Mouse (Mus musculus) stomach, embryonic 16.5 days (tissue): ENCODE results near the gene Ptpru. TPM values are rescaled to one million over a fixed set of nuclear protein-coding genes. Genes with fewer than 3 reads are reported as not detected.

Experiments used
- ATAC-seq: fragments of 200-750 bp; cut with Nextera tagmentation; 2 replicates; pipeline ENCODE4 v1.8.0; 2017; ENCODE audit warnings: moderate number of reproducible peaks, moderate TSS enrichment; ENCODE audit not compliant: insufficient read depth, low FRiP score
- H3K27ac ChIP-seq: fragments of 300-500 bp; sonication (generic); 2 replicates; pipeline ENCODE4 v1.5.1; 2014; ENCODE audit warnings: low read length
- H3K27me3 ChIP-seq: fragments of 300-500 bp; sonication (generic); 2 replicates; pipeline ENCODE4 v1.6.1; 2014; ENCODE audit warnings: low read length, control low read depth, mixed read lengths; ENCODE audit not compliant: control insufficient read depth, insufficient read depth
- H3K36me3 ChIP-seq: fragments of 300-500 bp; sonication (generic); 2 replicates; pipeline ENCODE4 v1.6.1; 2014; ENCODE audit warnings: low read length; ENCODE audit not compliant: control insufficient read depth, insufficient read depth
- H3K4me1 ChIP-seq: fragments of 300-500 bp; sonication (generic); 2 replicates; pipeline ENCODE4 v1.6.1; 2014; ENCODE audit warnings: low read length, control low read depth, mixed read lengths; ENCODE audit not compliant: control insufficient read depth, insufficient read depth
- H3K4me2 ChIP-seq: fragments of 300-500 bp; sonication (generic); 2 replicates; pipeline ENCODE4 v1.6.1; 2014; ENCODE audit warnings: low read depth, low read length, mixed read lengths
- H3K4me3 ChIP-seq: fragments of 300-500 bp; sonication (generic); replicated peaks from 2 replicates; pipeline ENCODE4 v1.5.1; 2014; ENCODE audit warnings: mild to moderate bottlenecking, low read length
- H3K9ac ChIP-seq: fragments of 300-500 bp; sonication (generic); 2 replicates; pipeline ENCODE4 v1.6.1; 2014; ENCODE audit warnings: low read length
- H3K9me3 ChIP-seq: fragments of 300-500 bp; sonication (generic); replicated peaks from 2 replicates; pipeline ENCODE4 v1.6.1; 2016; ENCODE audit warnings: low read length, control low read depth; ENCODE audit not compliant: control insufficient read depth
- WGBS: fragments of 180-500 bp; shearing (Covaris S2); extraction: QIAGEN DNeasy Blood & Tissue Kit; methylation state at CpG from one replicate; pipeline ENCODE4 v1.1.7; 2014; 5-methylcytosine and 5-hydroxymethylcytosine counted together
- polyA plus RNA-seq: library from polyadenylated mRNA; unstranded; fragments of >200 nt; fragmentation: Nextera tagmentation; extraction: Ambion mirVana; gene quantifications from 2 replicates; pipeline ENCODE4 v1.2.1, GENCODE M21; 2015

Gene Ptpru
- polyA plus RNA-seq, 1 experiment from 2014 or later = 13.8 TPM

DNA sequence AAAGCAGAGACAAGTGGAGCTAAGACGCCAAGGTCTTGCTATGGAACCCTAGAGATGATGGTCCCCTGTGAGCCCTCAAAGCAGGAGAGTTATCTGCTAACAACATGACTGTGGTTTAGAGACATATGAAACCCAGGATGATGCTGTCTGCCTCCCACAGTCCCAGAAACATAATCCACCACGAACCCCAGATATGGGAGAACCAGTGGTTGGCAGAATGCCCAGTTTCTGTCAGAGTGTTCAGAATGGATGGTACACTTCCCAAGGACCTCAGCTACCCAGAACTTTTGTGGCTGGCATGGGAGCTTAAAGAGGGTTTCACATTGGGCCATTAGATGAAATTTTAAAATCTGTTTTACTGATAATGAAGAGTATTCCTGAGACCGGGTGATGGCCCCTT is 57.1 kb downstream of the Ptpru start:
- Histone ChIP-seq H3K9me3 (no peaks in the 10 kb centered on the region), H3K27ac (no peak overlapping the region), H3K4me3 (no peak overlapping the region), H3K36me3 (no peaks in the 10 kb centered on the region), H3K4me1 (peaks cover 6% of the 10 kb centered on the region; the same call in 1 of the 2 replicates), H3K27me3 (no peaks in the 10 kb centered on the region), H3K9ac (no peak overlapping the region), H3K4me2 (no peak overlapping the region)
- no peak for ATAC-seq
- 31% methylated on average over 3 of the region's 3 CpGs for WGBS

GRCm38 (mm10) chr4:131778616-131779275 is 59.3 kb downstream of the Ptpru start:
- no peak overlapping the region for H3K4me2 ChIP-seq
- no peaks in the 10 kb centered on the region for H3K9me3 ChIP-seq
- H3K9ac ChIP-seq = no peak overlapping the region
- no peak for ATAC-seq
- WGBS = 83% methylated on average over 14 of the region's 14 CpGs
- H3K4me1 ChIP-seq = peaks cover 6% of the 10 kb centered on the region; the same call in 1 of the 2 replicates
- H3K27ac ChIP-seq = no peak overlapping the region
- H3K27me3 ChIP-seq = no peaks in the 10 kb centered on the region
- H3K4me3 ChIP-seq = no peak overlapping the region
- H3K36me3 ChIP-seq = no peaks in the 10 kb centered on the region

DNA sequence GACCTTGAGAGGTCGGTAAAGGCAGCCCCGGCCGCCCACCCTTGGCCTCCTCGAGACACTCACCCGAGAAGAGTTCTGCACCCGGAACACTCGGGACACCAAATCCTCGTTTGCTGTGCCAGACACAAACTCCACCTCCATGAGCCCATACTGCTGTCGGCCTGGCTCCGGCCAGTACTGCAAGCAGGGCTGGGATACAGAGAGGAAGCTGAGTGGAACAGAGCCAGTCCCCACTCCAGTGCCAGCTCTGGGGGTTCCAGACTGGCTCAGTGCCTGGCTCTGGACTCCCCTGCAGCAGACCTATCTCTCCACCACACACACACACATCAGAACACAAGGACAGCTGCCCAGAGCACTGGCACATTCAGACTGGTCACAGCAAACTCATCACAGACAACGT is 66.7 kb downstream of the Ptpru start:
- no peak for ATAC-seq
- Histone ChIP-seq H3K9me3 (no peaks in the 10 kb centered on the region), H3K27me3 (no peaks in the 10 kb centered on the region), H3K4me1 (no peaks in the 10 kb centered on the region), H3K27ac (no peak overlapping the region), H3K4me3 (no peak overlapping the region), H3K36me3 (no peaks in the 10 kb centered on the region), H3K4me2 (no peak overlapping the region), H3K9ac (no peak overlapping the region)
- whole genome bisulfite sequencing = 70% methylated on average over 11 of the region's 11 CpGs

GRCm38 (mm10) chr4:131763911-131764310 is 74.2 kb downstream of the Ptpru start:
- no peaks in the 10 kb centered on the region for H3K4me1 ChIP-seq
- H3K27me3 ChIP-seq = no peaks in the 10 kb centered on the region
- ATAC-seq = no peak
- no peak overlapping the region for H3K9ac ChIP-seq
- WGBS = 88% methylated on average over 7 of the region's 7 CpGs
- no peaks in the 10 kb centered on the region for H3K9me3 ChIP-seq
- H3K36me3 ChIP-seq = no peaks in the 10 kb centered on the region
- no peak overlapping the region for H3K27ac ChIP-seq
- H3K4me3 ChIP-seq = no peak overlapping the region
- H3K4me2 ChIP-seq = no peak overlapping the region

DNA sequence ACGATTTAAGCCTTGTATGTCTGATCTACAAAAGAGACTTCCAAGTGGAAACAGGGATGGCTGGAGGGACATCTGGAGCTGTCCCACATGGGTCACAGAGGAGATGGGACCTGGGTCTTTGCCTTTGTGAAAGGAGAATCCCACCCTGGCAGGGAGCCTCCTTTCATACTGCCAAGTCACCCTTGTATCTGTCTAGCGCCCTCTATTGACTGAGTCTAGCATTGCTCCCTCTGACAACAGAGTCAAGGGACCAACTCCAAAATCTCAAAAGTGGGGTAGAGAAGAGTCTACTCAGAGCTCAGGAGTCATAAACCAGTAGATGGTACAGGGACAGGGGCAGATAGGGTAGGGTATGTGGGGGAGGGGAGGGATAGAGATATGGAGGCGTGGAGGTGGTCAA is 74.6 kb downstream of the Ptpru start:
- no peak overlapping the region for H3K4me2 ChIP-seq
- H3K9ac ChIP-seq = no peak overlapping the region
- H3K36me3 ChIP-seq = no peaks in the 10 kb centered on the region
- H3K27me3 ChIP-seq = no peaks in the 10 kb centered on the region
- no peak overlapping the region for H3K27ac ChIP-seq
- H3K4me3 ChIP-seq = no peak overlapping the region
- no peak for ATAC-seq
- H3K4me1 ChIP-seq = no peaks in the 10 kb centered on the region
- 70% methylated on average over 3 of the region's 3 CpGs for WGBS
- H3K9me3 ChIP-seq = no peaks in the 10 kb centered on the region

DNA sequence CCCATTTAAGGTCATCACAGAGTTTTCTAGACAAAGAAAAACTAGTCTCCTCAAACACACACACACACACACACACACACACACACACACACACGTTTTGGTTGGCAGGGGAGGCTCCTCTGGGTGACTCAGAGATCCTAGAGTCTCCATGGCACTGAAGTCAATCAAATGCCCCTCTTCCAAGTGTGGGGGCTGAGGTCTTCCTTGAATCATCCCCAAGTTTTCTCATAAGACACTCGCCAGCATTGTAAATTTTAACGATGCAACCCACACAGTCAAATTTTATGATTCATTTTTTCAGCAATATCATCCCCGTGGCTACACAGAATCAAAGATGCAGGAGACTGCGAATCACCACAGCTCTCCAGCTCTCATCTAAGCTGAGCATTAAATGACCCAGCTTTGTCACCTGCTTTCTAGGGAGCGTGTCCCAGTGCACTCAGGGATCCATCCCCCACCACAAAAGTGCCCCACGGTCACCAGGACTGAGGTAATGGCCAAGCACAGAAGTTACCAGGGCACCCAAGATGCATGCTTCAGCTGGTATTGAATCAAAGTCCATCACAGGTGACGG is 75.8 kb downstream of the Ptpru start:
- 73% methylated on average over 8 of the region's 8 CpGs for WGBS
- Histone ChIP-seq H3K36me3 (no peaks in the 10 kb centered on the region), H3K4me2 (no peak overlapping the region)

DNA sequence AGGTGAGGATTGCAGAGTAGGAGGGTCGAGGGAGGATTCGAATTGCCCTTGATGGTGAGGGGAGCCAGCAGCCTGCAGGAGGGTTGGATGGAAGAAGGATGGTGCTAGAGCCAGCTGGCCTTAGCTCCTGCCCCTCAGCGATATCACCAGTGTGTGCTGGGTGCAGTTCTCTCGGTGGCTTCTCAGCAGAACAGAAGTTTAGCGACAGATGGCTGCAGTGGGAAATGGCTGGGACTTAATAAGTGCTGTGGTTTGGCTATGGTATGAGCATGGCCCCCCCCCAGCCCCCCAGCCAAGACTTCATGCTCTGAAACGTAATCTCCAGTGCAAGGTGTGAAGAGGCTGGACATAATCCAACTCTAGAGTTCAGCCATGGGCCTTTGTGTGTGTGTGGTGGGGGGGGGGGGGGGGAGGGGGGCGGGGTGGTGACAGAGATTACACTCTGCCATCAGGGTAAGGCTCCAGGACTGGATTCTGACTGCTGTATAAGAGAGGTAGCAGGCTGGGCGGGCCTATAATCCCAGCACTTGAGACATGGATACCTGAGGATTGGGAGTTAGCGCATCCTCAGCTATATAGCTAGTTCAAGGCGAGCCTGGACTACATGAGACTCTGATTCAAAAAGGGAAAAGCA is 85.8 kb downstream of the Ptpru start:
- 52% methylated on average over 9 of the region's 10 CpGs for WGBS

More for the DNA sequence above, 75.8 kb downstream of the Ptpru start:
- no peaks in the 10 kb centered on the region for H3K27me3 ChIP-seq
- H3K4me3 ChIP-seq = no peak overlapping the region
- no peaks in the 10 kb centered on the region for H3K9me3 ChIP-seq
- H3K4me1 ChIP-seq = no peaks in the 10 kb centered on the region
- no peak overlapping the region for H3K9ac ChIP-seq
- ATAC-seq = no peak
- no peak overlapping the region for H3K27ac ChIP-seq

GRCm38 (mm10) chr4:131751561-131751960 is 86.5 kb downstream of the Ptpru start:
- no peak for ATAC-seq
- no peak overlapping the region for H3K4me3 ChIP-seq
- whole genome bisulfite sequencing = 59% methylated on average over 7 of the region's 7 CpGs
- H3K27ac ChIP-seq = no peak overlapping the region
- H3K4me1 ChIP-seq = no peaks in the 10 kb centered on the region
- no peak overlapping the region for H3K4me2 ChIP-seq
- H3K9ac ChIP-seq = no peak overlapping the region
- H3K36me3 ChIP-seq = no peaks in the 10 kb centered on the region
- no peaks in the 10 kb centered on the region for H3K27me3 ChIP-seq
- no peaks in the 10 kb centered on the region for H3K9me3 ChIP-seq

More for the DNA sequence above, 85.8 kb downstream of the Ptpru start:
- Histone ChIP-seq H3K27ac (no peak overlapping the region), H3K4me3 (no peak overlapping the region), H3K4me1 (no peaks in the 10 kb centered on the region), H3K27me3 (no peaks in the 10 kb centered on the region), H3K36me3 (no peaks in the 10 kb centered on the region), H3K9me3 (no peaks in the 10 kb centered on the region), H3K9ac (no peak overlapping the region), H3K4me2 (no peak overlapping the region)
- no peak for ATAC-seq

DNA sequence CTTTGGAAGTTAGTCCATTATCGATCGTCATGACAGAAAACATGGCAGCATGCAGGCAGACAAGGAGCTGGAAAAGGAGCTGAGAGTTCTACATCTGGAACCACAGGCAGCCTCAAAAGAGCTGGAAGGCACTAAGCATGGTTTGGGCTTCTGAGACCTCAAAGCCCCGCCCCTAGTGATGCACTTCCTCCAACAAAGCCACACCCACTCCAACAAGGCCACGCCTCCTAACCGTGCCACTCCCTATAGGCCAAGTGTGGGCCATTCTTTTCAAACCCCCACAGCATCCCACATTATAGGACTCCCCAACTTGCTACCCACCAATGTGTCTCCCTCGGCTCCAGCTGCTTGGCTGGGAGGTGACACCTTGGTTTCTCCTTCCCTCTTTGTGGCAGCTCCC is 88.3 kb downstream of the Ptpru start:
- Histone ChIP-seq H3K9ac (no peak overlapping the region), H3K9me3 (no peaks in the 10 kb centered on the region), H3K4me1 (peaks cover 2% of the 10 kb centered on the region), H3K36me3 (no peaks in the 10 kb centered on the region), H3K27me3 (no peaks in the 10 kb centered on the region), H3K4me3 (no peak overlapping the region), H3K27ac (no peak overlapping the region), H3K4me2 (no peak overlapping the region)
- WGBS = 79% methylated on average over 6 of the region's 6 CpGs
- no peak for ATAC-seq
